ENCODE assay signal across 17 mouse cellular contexts in the genomic region with DNA sequence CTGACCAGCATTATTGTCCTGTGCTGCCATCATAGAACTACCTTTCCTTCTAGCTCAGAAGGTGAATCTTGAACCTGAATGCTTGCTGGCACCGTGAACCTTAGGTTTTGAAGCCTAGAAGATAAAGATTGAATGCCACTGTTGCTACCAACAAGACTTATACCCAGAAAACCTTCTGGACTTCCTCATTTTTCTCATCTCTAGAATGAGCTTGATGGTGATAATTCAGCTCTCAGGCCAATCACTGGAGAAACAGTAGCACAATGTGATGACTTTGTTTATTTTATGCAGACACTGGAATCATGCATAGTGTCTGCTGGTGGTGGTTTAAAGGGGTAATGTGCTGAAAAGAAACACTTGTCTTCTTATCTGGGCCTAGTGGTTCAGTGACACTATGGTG.
"Had no signal": no experiment of that assay in that cellular context is flagged by ENCODE, and none has a peak within 500 bp of the region (broad histone marks: within the 10 kb centered on the region; RNA-seq: fewer than 3 reads in every experiment).

No protein-coding gene starts in this region.

- H3K36me3 ChIP-seq: neural tube, embryonic 12.5 days; neural tube, embryonic 13.5 days; neural tube, embryonic 15.5 days; stomach, embryonic 15.5 days had no signal

- H3K27me3 ChIP-seq: neural tube, embryonic 12.5 days; stomach, embryonic 15.5 days had no signal

- H3K27ac ChIP-seq: neural tube, embryonic 12.5 days; neural tube, embryonic 13.5 days; neural tube, embryonic 15.5 days; stomach, embryonic 15.5 days; stomach, postnatal 0 days had no signal

- H3K9ac ChIP-seq: neural tube, embryonic 12.5 days; neural tube, embryonic 13.5 days; neural tube, embryonic 15.5 days; stomach, embryonic 15.5 days had no signal

- H3K4me1 ChIP-seq: neural tube, embryonic 12.5 days; neural tube, embryonic 13.5 days; neural tube, embryonic 15.5 days; stomach, embryonic 15.5 days had no signal

- H3K9me3 ChIP-seq: neural tube, embryonic 12.5 days; neural tube, embryonic 13.5 days; neural tube, embryonic 15.5 days; stomach, embryonic 15.5 days had no signal

- DNase-seq: retina, postnatal 1 day; right cerebral cortex, adult 18-20 months; right cerebral cortex, postnatal 14 days; right cerebral cortex, postnatal 25 days; right cerebral cortex, postnatal 4 days; spleen, adult 18-20 months; thymus, adult 18-20 months; thymus, adult 2 months; thymus, postnatal 14 days; thymus, postnatal 25 days; thymus, postnatal 36 days; thymus, postnatal 4 days had no signal

- H3K4me3 ChIP-seq: neural tube, embryonic 12.5 days; neural tube, embryonic 13.5 days; neural tube, embryonic 15.5 days; stomach, embryonic 15.5 days had no signal
